Mouse (Mus musculus) testis, adult 2 months (tissue): ENCODE measurements at regions not wholly inside any gene's neighbourhood (a gene's known extent, or its start where the extent isn't known, plus 50 kb on each side); places are given as distances from the start of the nearest gene placed in this dataset.

Experiments used
- CTCF ChIP-seq: fragments of 200-500 bp; IDR thresholded peaks from 2 replicates; pipeline ENCODE4 v1.5.1; 2012; ENCODE audit warnings: low read depth, mild to moderate bottlenecking, inconsistent platforms, low read length, moderate library complexity; ENCODE audit not compliant: control insufficient read depth, insufficient read depth, insufficient replicate concordance
- POLR2A ChIP-seq: fragments of 200-500 bp; IDR thresholded peaks from 2 replicates; pipeline ENCODE4 v1.6.1; 2012; ENCODE audit warnings: low read depth, mild to moderate bottlenecking, inconsistent platforms, low read length, moderate library complexity; ENCODE audit not compliant: control insufficient read depth

DNA sequence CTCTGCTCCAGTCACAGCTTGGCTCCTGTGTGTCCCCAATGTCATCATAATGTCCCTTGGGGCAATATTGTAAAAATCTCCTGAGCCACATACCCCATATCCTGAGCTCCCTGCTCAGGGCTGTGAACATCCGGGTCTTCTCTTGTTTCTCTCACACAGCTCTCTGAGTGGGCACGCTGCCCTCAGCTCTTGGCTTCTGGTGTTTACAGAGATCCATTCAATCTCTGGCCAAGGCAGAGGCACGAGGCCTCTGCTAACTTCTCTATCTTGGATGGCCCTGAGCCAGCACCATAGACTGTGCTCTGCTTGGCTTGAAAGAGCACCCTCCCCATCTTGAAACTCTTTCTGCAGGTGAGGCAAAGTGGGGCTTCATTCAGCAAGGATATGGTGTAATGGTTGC is 238.2 kb downstream of the Gm26897 start:
- TF ChIP-seq CTCF (no peak), POLR2A (no peak)
